Mouse (Mus musculus): ENCODE measurements around the gene Olfr344.

Gene Olfr344

DNA sequence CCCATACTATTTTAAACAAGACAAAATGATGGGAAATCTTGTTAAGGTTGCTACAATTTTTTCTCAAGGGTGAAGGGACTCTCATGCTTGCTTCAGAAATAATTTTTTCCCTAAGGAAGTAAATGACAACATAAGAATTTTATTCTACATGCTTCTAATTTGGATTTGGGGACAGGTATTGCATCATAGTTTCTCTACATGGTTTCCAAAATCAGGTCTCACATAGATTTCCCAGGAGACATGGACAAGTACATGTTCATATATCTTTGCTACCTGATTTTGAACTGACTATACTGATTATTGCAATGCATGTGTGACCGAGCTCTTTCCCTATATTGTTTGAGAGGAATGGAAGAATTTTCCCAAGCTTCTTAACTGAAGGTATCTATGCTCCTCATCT, at the start of gene Olfr344:
Gene Olfr344, plus strand, starts transcription at position 301 of the 400 bp plus-strand sequence.
- in situ Hi-C loops (cut with MboI, MseI) = no loop called here

- in situ Hi-C loops (cut with MboI, MseI) = no loop called here
These were observed 41.8 kb upstream of the Olfr344 start, which contains the start of gene Olfr342 for GRCm38 (mm10) chr2:36524698-36525097. TSS of gene Olfr342 (plus strand) at chr2:36524998.

DNA sequence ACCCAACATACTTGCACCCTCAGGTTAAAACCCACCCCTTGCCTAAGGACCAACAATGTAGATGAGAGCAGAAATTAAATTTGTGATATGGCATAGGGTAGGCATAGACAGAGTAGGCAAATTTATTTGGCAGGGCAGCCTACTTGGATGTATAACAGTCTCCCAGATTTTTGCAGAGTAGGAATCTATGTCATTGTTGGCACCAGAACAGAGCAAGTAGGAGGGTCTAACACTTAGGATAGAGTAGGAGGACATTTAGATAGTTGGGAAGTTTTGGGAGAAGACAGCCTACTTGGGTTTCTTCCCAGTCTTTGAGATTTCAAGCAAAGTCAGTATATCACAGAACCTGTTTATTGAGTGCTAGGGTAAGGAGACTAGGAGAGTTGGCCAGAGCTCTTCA, 1.3 kb upstream of the Olfr344 start:
- in situ Hi-C loops (cut with MboI, MseI) = no loop called here

DNA sequence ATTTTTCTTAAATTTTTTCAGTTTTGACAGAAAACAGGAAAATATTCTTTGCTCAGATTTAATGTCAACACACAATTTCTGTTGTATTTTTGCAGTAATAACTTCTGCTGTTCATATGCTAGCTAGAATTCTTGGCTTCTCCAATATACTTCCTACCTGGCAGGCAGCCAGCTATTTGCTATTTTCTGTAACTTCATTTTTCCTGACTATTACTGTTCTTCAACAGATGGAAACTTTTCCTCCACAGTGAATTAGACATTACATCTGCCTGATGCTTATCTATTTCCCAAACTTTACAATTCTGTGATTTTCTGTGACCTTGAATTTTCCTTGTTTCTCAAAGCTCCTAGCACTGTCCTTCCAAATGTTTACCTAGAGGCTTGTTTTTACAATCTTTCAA, 560 bp downstream of the Olfr344 start:
- in situ Hi-C loops (cut with MboI, MseI) = no loop called here

DNA sequence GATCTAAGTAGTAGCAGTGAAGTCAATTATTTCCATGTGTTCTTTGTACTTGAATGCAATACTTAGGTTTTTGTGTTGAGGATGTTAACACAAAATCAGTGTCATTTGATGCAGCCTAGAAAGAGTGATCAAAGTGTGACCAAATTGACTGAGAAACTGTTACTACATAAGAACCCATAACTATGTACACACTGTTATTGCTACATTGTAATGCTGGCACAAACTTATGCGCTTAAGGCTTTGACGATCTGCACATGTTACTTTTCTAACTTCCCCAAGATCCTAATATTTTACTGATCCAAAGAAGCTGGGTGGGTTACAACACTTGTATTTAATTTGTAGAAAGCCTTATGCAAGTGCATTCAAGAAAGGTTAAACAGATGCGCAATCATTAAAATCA, 1.4 kb downstream of the Olfr344 start:
- in situ Hi-C loops (cut with MboI, MseI) = no loop called here

All from T-helper 17 cell (primary cell).